Mouse (Mus musculus): ENCODE results near the gene Acp1.

Gene Acp1

DNA sequence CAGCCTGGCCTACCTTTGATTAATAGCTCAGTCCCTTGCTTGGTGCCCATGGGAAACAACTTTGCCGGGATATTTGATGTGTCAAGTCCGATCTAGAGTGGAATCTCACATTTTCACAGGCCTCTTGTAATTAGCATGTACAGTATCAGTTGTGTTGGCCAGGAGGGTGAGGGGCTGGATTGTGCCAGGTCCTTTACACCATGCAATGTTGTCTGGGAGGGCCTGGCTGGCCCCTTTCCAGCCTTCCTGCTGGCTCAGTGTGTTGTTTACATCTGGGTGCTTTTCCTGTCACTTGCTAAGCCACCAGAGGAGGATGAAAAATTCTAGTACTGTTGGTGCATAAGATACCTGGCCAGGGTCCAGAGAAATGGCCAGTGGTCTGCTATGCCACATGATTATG lies 47.0 kb downstream of the Acp1 start:
- no peak for DNase-seq (ENCODE audit: extremely low spot score, low spot score)

DNA sequence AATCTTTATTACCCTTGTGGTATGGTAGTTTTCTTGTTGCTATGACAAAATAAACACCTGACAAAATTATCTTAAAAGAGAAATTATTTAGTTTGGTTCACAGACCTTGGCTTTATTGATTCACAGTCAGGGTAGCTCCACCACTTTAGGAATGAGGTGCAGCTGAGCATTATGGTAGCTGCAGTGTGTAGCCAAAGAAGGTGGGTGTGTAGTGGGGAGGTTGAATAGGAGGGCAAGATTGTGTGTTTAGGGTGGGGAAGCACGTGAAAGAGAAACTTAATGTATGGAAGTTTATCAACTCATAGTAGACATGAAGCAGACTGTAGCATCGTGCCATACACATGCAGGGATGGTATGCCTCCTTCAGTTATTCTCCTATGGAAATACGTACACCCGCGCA lies 55.2 kb downstream of the Acp1 start:
- DNase-seq (ENCODE audit: extremely low spot score, low spot score): no peak

DNA sequence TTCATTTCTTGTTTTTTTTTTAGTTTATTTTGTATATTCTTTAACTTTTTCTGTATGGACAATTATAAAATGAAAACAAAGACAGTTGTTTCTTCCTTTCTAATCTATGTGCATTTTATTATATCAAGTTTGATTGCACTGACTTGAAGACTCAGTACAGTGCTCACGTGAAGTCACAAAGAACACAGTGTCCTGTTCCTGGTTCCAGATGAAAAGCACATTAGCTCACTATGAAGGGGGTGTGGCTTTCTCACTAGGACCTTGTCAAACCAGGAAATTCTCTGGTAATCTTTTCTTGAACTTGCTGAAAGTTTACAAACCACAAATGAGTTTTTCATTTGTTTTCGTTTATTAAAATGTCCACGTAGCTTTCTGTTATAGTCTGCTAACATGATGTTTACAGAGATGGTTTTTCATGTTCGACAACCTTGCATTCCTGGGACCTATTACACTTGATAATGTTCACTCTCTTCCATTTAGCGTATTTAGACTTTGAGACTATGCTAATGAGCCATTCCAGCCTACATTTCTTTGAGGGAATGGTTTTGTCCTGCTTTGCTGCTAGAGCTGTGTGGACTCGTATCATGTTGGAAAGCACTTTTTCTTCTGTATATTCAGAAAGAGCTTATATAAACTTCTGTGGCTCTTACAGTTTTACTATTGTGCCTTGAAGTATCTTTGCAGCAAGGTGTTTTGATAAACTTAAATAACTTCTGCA lies 55.8 kb downstream of the Acp1 start:
- no peak for DNase-seq (ENCODE audit: extremely low spot score, low spot score)

DNA sequence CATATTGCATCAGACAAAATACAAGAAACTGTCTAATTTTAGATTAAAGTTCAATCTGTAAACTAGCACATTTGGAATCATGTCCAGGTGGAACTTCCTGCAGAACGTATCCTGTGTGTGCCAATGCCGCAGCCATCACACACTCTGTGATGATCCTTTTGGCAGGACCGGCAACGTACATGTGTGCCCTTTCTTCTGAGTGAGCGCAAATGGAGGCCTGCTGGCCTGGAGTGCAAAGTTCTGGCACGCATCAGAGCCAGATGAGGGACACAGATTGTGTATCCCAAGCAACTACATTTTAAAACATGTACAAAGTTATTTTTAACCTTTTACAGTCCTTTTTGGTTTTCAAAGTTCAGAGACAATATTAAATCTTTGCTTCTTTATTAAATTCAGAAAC lies 59.5 kb downstream of the Acp1 start:
- DNase-seq (ENCODE audit: extremely low spot score, low spot score): no peak

DNA sequence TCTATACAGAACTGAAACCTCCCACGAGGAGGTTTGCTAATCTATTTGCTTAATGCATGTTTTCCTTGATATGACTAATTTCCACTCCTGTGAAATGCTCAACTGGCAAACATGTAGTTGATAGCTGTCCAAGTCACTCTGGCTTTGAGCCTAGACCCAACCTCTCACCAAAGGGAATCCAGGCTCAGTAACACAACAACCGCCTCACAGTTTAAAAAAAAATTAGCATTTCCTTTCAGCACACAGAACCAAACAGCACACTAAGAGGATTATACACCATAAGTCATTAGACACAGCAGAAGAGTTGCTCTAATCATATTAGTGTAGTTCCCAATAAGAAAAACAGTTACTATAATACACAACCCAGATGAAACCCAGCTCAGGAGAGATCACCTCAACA lies 60.5 kb downstream of the Acp1 start:
- DNase-seq (ENCODE audit: extremely low spot score, low spot score): no peak

DNA sequence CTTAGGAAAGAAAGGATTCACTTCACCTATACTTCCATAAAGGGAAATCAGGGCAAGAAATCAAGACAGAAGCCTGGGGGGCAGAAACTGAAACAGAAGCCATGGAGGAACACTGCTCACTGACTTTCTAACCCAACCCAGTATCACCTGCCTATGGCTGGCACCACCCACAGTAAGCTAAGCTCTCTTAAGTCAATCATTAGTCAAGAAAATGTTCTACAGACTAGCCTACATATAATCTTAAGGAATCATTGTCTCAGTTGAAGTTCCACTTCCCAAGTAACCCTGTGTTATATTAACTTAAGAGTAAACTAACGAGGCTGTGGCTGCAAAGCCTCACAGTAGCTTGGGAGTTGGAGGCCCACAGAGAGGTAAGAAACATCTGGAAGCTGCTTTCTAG lies 62.9 kb downstream of the Acp1 start:
- DNase-seq (ENCODE audit: extremely low spot score, low spot score): no peak

Data from neural tube, embryonic 10.5 days (tissue).